Mouse (Mus musculus) midbrain, embryonic 16.5 days (tissue): Measurements from ENCODE around the gene Cox19. TPM values are rescaled to one million over a fixed set of nuclear protein-coding genes. Genes with fewer than 3 reads are reported as not detected.

ENCODE experiments used
- ATAC-seq: fragments of 200-750 bp; cut with Nextera tagmentation; 2 replicates; pipeline ENCODE4 v1.8.0; 2017; ENCODE audit warnings: moderate TSS enrichment
- H3K27ac ChIP-seq: fragments of 300-500 bp; sonication (generic); 2 replicates; pipeline ENCODE4 v1.5.1; 2014; ENCODE audit warnings: mild to moderate bottlenecking, low read length, mixed read lengths
- H3K27me3 ChIP-seq: fragments of 300-500 bp; sonication (generic); 2 replicates; pipeline ENCODE4 v1.6.1; 2014; ENCODE audit warnings: low read depth, low read length, mixed read lengths; ENCODE audit not compliant: control insufficient read depth, insufficient read depth
- H3K36me3 ChIP-seq: fragments of 300-500 bp; sonication (generic); 2 replicates; pipeline ENCODE4 v1.6.1; 2014; ENCODE audit warnings: mild to moderate bottlenecking, low read length, moderate library complexity, mixed read lengths; ENCODE audit not compliant: control insufficient read depth, insufficient read depth
- H3K4me1 ChIP-seq: fragments of 300-500 bp; sonication (generic); 2 replicates; pipeline ENCODE4 v1.6.1; 2014; ENCODE audit warnings: mild to moderate bottlenecking, low read length, mixed read lengths; ENCODE audit not compliant: control insufficient read depth, insufficient read depth
- H3K4me2 ChIP-seq: fragments of 300-500 bp; sonication (generic); 2 replicates; pipeline ENCODE4 v1.6.1; 2014; ENCODE audit warnings: mild to moderate bottlenecking, low read length, mixed read lengths
- H3K4me3 ChIP-seq: fragments of 300-500 bp; sonication (generic); 2 replicates; pipeline ENCODE4 v1.5.1; 2014; ENCODE audit warnings: low read depth, mild to moderate bottlenecking, low read length, moderate library complexity, mixed read lengths
- H3K9ac ChIP-seq: fragments of 300-500 bp; sonication (generic); 2 replicates; pipeline ENCODE4 v1.6.1; 2014; ENCODE audit warnings: low read depth, low read length, mixed read lengths
- H3K9me3 ChIP-seq: fragments of 300-500 bp; sonication (generic); replicated peaks from 2 replicates; pipeline ENCODE4 v1.6.1; 2014; ENCODE audit warnings: mild to moderate bottlenecking, low read length, mixed read lengths; ENCODE audit not compliant: control insufficient read depth, poor library complexity, severe bottlenecking
- WGBS: fragments of 180-500 bp; shearing (Covaris S2); extraction: QIAGEN DNeasy Blood & Tissue Kit; methylation state at CpG from one replicate; pipeline ENCODE4 v1.1.7; 2014; 5-methylcytosine and 5-hydroxymethylcytosine counted together
- polyA plus RNA-seq: library from polyadenylated mRNA; unstranded; fragments of >200 nt; fragmentation: Nextera tagmentation; extraction: Ambion mirVana; gene quantifications from 2 replicates; pipeline ENCODE4 v1.2.1, GENCODE M21; 2015

Cox19 gene
- polyA plus RNA-seq, 1 experiment from 2014 or later, result 102 TPM

DNA sequence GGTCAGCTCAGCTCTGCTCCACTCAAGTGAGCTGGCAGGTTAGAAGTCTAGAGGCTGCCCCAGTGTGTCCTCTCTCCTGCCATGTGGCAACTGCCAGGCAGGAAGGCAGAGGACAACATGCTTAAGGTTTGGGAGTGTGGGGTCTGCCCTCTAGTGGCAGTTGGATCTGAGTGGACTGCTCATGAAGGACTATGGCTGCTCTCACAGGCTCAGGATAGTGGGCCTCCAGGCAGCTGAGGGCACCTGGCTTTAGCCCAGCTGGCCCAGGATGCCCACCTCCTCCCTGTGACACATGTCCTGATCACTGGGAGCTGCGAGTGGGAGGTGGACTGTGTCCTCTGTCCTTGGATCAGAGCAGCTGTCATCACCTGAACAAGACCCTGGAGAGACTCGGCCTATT lies 7.4 kb upstream of the Cox19 start:
- no peaks in the 10 kb centered on the region for H3K4me1 ChIP-seq
- 73% methylated on average over 2 of the region's 2 CpGs for WGBS
- H3K9ac ChIP-seq, result no peak overlapping the region
- no peak for ATAC-seq
- H3K27ac ChIP-seq, result no peak overlapping the region
- H3K27me3 ChIP-seq, result no peaks in the 10 kb centered on the region
- H3K36me3 ChIP-seq, result no peaks in the 10 kb centered on the region
- no peaks in the 10 kb centered on the region for H3K9me3 ChIP-seq
- no peak overlapping the region for H3K4me3 ChIP-seq
- H3K4me2 ChIP-seq, result no peak overlapping the region

GRCm38 (mm10) chr5:139355235-139355772 lies 4.1 kb upstream of the Cox19 start:
- Histone ChIP-seq H3K9ac (no peak overlapping the region; the same call in 1 of the 2 replicates), H3K4me2 (no peak overlapping the region), H3K4me3 (no peak overlapping the region), H3K9me3 (no peaks in the 10 kb centered on the region), H3K36me3 (no peaks in the 10 kb centered on the region), H3K27me3 (no peaks in the 10 kb centered on the region), H3K4me1 (no peaks in the 10 kb centered on the region), H3K27ac (no peak overlapping the region)
- ATAC-seq, result no peak
- 35% methylated on average over 19 of the region's 19 CpGs for WGBS

GRCm38 (mm10) chr5:139353946-139354345 lies 2.7 kb upstream of the Cox19 start:
- H3K9ac ChIP-seq, result no peak overlapping the region
- H3K27ac ChIP-seq, result no peak overlapping the region
- ATAC-seq, result no peak
- H3K4me3 ChIP-seq, result no peak overlapping the region
- no peak overlapping the region for H3K4me2 ChIP-seq
- no peaks in the 10 kb centered on the region for H3K36me3 ChIP-seq
- H3K4me1 ChIP-seq, result no peaks in the 10 kb centered on the region
- H3K9me3 ChIP-seq, result no peaks in the 10 kb centered on the region
- no peaks in the 10 kb centered on the region for H3K27me3 ChIP-seq
- 87% methylated on average over 11 of the region's 11 CpGs for WGBS

DNA sequence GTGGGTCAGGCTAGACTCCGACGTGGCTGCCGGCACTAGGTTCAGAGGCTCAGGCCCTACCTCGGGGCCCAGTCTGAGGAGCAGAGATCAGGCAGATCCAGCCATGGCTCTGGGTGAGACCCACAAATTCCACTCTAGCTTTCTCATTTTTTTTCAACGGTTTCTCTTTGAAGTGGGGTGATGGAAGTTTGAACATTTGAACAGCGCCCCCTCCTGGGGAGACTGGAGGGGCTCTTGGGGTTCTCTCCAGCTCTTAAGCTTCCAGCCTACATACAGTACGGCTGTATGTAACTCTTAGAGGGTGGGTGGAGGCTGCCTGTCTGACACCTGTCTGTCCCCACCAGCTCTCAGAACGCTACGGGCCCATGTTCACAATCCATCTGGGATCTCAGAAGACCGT lies 2.3 kb upstream of the Cox19 start:
- WGBS, result 59% methylated on average over 10 of the region's 10 CpGs
- ATAC-seq, result no peak

GRCm38 (mm10) chr5:139352317-139352716 lies 1.1 kb upstream of the Cox19 start, which contains the start of gene Cyp2w1:
Gene Cyp2w1 (plus strand): TSS chr5:139352617.
- Histone ChIP-seq H3K9ac (0 out of 2 replicates have a peak within 1 kb of the TSS, but pooled peaks have one; percentile 12), H3K4me1 (no peaks in the 10 kb centered on the region), H3K27me3 (no peaks in the 10 kb centered on the region), H3K9me3 (no peaks in the 10 kb centered on the region), H3K4me2 (no peak within 1 kb of the TSS), H3K4me3 (no peak within 1 kb of the TSS), H3K36me3 (no peaks in the 10 kb centered on the region), H3K27ac (no peak within 1 kb of the TSS)
- ATAC-seq, result no peak
- WGBS, result 51% methylated on average over 6 of the region's 6 CpGs

More for the DNA sequence above, 2.3 kb upstream of the Cox19 start:
- Histone ChIP-seq H3K4me1 (no peaks in the 10 kb centered on the region), H3K27me3 (no peaks in the 10 kb centered on the region), H3K4me3 (no peak overlapping the region), H3K9ac (no peak overlapping the region), H3K27ac (no peak overlapping the region), H3K36me3 (no peaks in the 10 kb centered on the region), H3K4me2 (no peak overlapping the region), H3K9me3 (no peaks in the 10 kb centered on the region)

DNA sequence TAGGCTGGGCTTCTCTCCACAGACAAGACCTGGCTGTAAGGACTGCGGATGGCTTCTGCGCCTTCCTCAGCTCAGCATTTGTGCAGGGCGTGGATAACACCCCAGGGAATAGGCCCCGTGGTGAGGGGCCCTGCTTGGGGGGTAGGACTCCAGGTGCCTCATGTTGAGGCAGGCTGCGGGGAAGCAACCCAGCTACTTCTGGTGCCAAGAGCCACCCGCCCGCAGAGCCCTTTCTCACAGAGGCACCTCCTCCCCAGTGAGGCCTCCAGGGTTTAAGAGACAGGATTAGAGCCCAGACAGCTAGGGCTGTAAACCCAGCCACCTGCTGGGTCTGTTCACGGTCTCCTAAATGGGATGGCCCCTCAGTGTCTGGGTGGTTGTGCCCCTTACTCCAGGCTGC lies 410 bp upstream of the Cox19 start:
- Histone ChIP-seq H3K4me3 (no peak overlapping the region), H3K9me3 (no peaks in the 10 kb centered on the region), H3K27ac (no peak overlapping the region), H3K4me2 (no peak overlapping the region), H3K4me1 (no peaks in the 10 kb centered on the region), H3K9ac (0 out of 2 replicates have a peak overlapping the region, but pooled peaks have one; percentile 12), H3K27me3 (no peaks in the 10 kb centered on the region), H3K36me3 (no peaks in the 10 kb centered on the region)
- 26% methylated on average over 8 of the region's 8 CpGs for WGBS
- no peak for ATAC-seq

GRCm38 (mm10) chr5:139349713-139350112 lies 1.5 kb downstream of the Cox19 start:
- Histone ChIP-seq H3K4me1 (no peaks in the 10 kb centered on the region), H3K9me3 (no peaks in the 10 kb centered on the region), H3K4me2 (no peak overlapping the region), H3K27me3 (no peaks in the 10 kb centered on the region), H3K27ac (no peak overlapping the region), H3K4me3 (no peak overlapping the region), H3K36me3 (no peaks in the 10 kb centered on the region), H3K9ac (no peak overlapping the region)
- WGBS, result 76% methylated on average over 6 of the region's 6 CpGs
- ATAC-seq, result no peak

- peaks cover 1% of the 10 kb centered on the region; the same call in 1 of the 2 replicates for H3K36me3 ChIP-seq
- no peak overlapping the region for H3K9ac ChIP-seq
- no peak for ATAC-seq
- 42% methylated on average over 1 of the region's 1 CpGs for WGBS
- no peak overlapping the region for H3K4me3 ChIP-seq
- H3K4me2 ChIP-seq, result no peak overlapping the region
- H3K9me3 ChIP-seq, result no peaks in the 10 kb centered on the region
- no peak overlapping the region for H3K27ac ChIP-seq
- H3K4me1 ChIP-seq, result peaks cover 9% of the 10 kb centered on the region
- H3K27me3 ChIP-seq, result no peaks in the 10 kb centered on the region
Observed at GRCm38 (mm10) chr5:139347225-139347624, 4.0 kb downstream of the Cox19 start.

DNA sequence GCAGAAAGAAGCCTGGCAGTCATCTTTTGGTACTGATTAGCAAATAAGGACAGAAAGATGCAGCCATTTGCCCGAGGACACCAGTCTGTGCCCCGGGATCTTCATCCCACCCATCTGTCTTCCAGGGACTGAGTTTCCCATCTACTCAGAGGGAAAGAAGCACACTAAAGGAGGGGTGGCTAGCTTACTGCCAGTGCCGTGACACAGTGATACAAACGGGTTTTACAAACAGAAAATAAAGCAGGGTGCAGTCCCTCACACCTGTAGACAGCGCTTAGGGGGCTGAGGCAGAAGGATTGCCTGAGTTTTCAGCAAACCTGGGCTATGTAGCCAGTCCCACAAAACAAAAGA lies 5.9 kb downstream of the Cox19 start:
- H3K9me3 ChIP-seq, result no peaks in the 10 kb centered on the region
- H3K9ac ChIP-seq, result peak overlapping the region; percentile 87
- H3K4me1 ChIP-seq, result peaks cover 9% of the 10 kb centered on the region
- H3K4me2 ChIP-seq, result peak overlapping the region; percentile 74
- H3K4me3 ChIP-seq, result peak overlapping the region; percentile 76
- H3K27ac ChIP-seq, result peak overlapping the region; percentile 78
- 9% methylated on average over 5 of the region's 5 CpGs for whole genome bisulfite sequencing
- ATAC-seq, result peak; percentile 46; the same call in 1 of the 2 replicates
- H3K27me3 ChIP-seq, result no peaks in the 10 kb centered on the region
- H3K36me3 ChIP-seq, result peaks cover 12% of the 10 kb centered on the region
